Mouse (Mus musculus) liver, adult 2 months (tissue): ENCODE data around the gene Hsp90ab1.

Experiments
- CTCF ChIP-seq: fragments of 200-500 bp; IDR thresholded peaks from 2 replicates; pipeline ENCODE4 v1.5.1; 2011; ENCODE audit warnings: low read depth, low read length, control low read depth
- POLR2A ChIP-seq: fragments of 200-500 bp; IDR thresholded peaks from 2 replicates; pipeline ENCODE4 v1.6.1; 2011; ENCODE audit warnings: low read length, control low read depth; ENCODE audit not compliant: insufficient read depth; ENCODE audit errors: extremely low read depth

DNA sequence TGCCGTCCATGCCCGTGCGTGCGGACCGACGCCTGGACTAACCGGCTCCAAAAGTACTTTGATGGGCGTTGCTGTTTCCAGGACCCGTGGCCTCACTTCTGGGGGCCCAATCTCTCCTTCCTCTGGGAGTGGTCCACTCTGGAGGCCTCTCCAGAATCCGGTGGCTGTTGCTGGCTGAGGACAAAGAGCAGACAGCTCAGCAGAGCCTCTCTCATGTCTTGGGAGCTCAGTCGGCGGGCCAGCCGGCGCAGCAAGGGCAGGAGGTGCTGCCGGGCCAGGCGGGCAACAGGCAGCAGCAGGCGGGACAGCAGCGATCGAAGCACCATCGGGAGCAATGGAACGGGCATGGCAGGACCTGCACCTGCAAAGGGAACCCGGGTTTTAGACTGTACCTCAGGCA lies 28.3 kb upstream of the Hsp90ab1 start:
- TF ChIP-seq POLR2A (no peak), CTCF (no peak)
